Mouse (Mus musculus) heart, adult 9 months (tissue): ENCODE measurements at regions not wholly inside any gene's neighbourhood (a gene's known extent, or its start where the extent isn't known, plus 50 kb on each side); places are given as distances from the start of the nearest gene placed in this dataset.

Experiments
- DNase-seq, 2 experiments: peaks; one replicate each; pipeline ENCODE4 v3.0.0; 2022; ENCODE audit warnings: low spot score in 2 of 2

GRCm38 (mm10) chr9:52591188-52591587, 88.4 kb downstream of the AI593442 start:
- no peak for DNase-seq

- DNase-seq: no peak
Observed at GRCm38 (mm10) chr9:52574066-52574465, 105.5 kb downstream of the AI593442 start.

- no peak for DNase-seq
Observed at GRCm38 (mm10) chr9:52551577-52552281, 127.9 kb downstream of the AI593442 start.

- DNase-seq: no peak
Observed at GRCm38 (mm10) chr9:52546071-52546470, 133.5 kb downstream of the AI593442 start.

GRCm38 (mm10) chr9:52539086-52539485, 140.5 kb downstream of the AI593442 start:
- DNase-seq: no peak

GRCm38 (mm10) chr9:52529444-52529915, 150.1 kb downstream of the AI593442 start:
- DNase-seq: no peak

GRCm38 (mm10) chr9:52500487-52500886, 179.1 kb downstream of the AI593442 start:
- DNase-seq: no peak

- DNase-seq: no peak
Observed at GRCm38 (mm10) chr9:52495483-52496270, 183.9 kb downstream of the AI593442 start.

- no peak for DNase-seq
Observed at GRCm38 (mm10) chr9:52492947-52493505, 186.6 kb downstream of the AI593442 start.

- no peak for DNase-seq
Observed at GRCm38 (mm10) chr9:52473555-52474196, 205.9 kb downstream of the AI593442 start.

GRCm38 (mm10) chr9:52472859-52473258, 206.7 kb downstream of the AI593442 start:
- no peak for DNase-seq

- no peak for DNase-seq
Observed at GRCm38 (mm10) chr9:52458518-52458917, 221.1 kb downstream of the AI593442 start.

GRCm38 (mm10) chr9:52454445-52454844, 225.1 kb downstream of the AI593442 start:
- DNase-seq: no peak

GRCm38 (mm10) chr9:52451792-52452191, 227.8 kb downstream of the AI593442 start:
- DNase-seq: no peak

GRCm38 (mm10) chr9:52448245-52448644, 231.3 kb downstream of the AI593442 start:
- DNase-seq: no peak

GRCm38 (mm10) chr9:52443228-52443627, 236.4 kb downstream of the AI593442 start:
- DNase-seq: no peak

GRCm38 (mm10) chr9:52434215-52434614, 245.4 kb downstream of the AI593442 start:
- DNase-seq: no peak

GRCm38 (mm10) chr9:52425413-52425812, 254.2 kb downstream of the AI593442 start:
- no peak for DNase-seq

- DNase-seq: no peak
Observed at GRCm38 (mm10) chr9:52422622-52423021, 254.2 kb upstream of the Zc3h12c start.

GRCm38 (mm10) chr9:52415706-52416105, 247.3 kb upstream of the Zc3h12c start:
- no peak for DNase-seq

- DNase-seq: no peak
Observed at GRCm38 (mm10) chr9:52407841-52408240, 239.5 kb upstream of the Zc3h12c start.

- DNase-seq: no peak
Observed at GRCm38 (mm10) chr9:52402496-52402895, 234.1 kb upstream of the Zc3h12c start.
